Comparison of ENCODE assay signal across 8 mouse cellular contexts in genomic region chr7:127273925-127274789, GRCm38 (mm10). TPM values are rescaled to one million over a fixed set of nuclear protein-coding genes. Genes with fewer than 3 reads are reported as not detected.
A peak's percentile ranks its signal among the peaks of the same experiment; 100 is the strongest.
DNase-seq lines count a peak whose midpoint lies in the region; ATAC-seq lines count a peak whose summit lies in the region.

Gene Sephs2, minus strand, starts transcription at chr7:127274055.

- H3K9me3 ChIP-seq in hindbrain, embryonic 11.5 days (ENCODE audit: control insufficient read depth, low read length): no peaks in the 10 kb centered on the region

- ATAC-seq in hindbrain, embryonic 11.5 days (ENCODE audit: low FRiP score): peak; percentile 85

- H3K4me1 ChIP-seq in hindbrain, embryonic 11.5 days (replicated peaks; ENCODE audit: control insufficient read depth, insufficient read depth, low read length): no peaks in the 10 kb centered on the region

- DNase-seq in Muller cell, postnatal 12 days (ENCODE audit: inconsistent ontology term): peak; percentile 89
- DNase-seq in cerebellum, adult 9-11 months: peak; percentile 96
- DNase-seq in frontal cortex, adult 2 months (ENCODE audit: extremely low spot score in 1 of 2, low spot score in 1 of 2): peak; percentile 94 to 98
- peak; percentile 95 for DNase-seq in hindbrain, embryonic 11.5 days (ENCODE audit: low spot score)
- peak; percentile 96 for DNase-seq in layer of hippocampus, postnatal 10 days (ENCODE audit: low spot score in 2 of 2)
- DNase-seq in lung, postnatal 10 days: peak; percentile 96
- DNase-seq in ovary, postnatal 36 days (ENCODE audit: low spot score): peak; percentile 91
- peak; percentile 96 for DNase-seq in thymus, postnatal 25 days

- H3K36me3 ChIP-seq in hindbrain, embryonic 11.5 days (ENCODE audit: control insufficient read depth, insufficient read depth, low read length): no peaks in the 10 kb centered on the region

- H3K9ac ChIP-seq in hindbrain, embryonic 11.5 days (ENCODE audit: low read depth, low read length): peak within 1 kb of the TSS; percentile 93

- H3K27me3 ChIP-seq in hindbrain, embryonic 11.5 days (ENCODE audit: control insufficient read depth, insufficient read depth, low read length): no peaks in the 10 kb centered on the region

- H3K27ac ChIP-seq in hindbrain, embryonic 11.5 days (ENCODE audit: low read depth, low read length): peak within 1 kb of the TSS; percentile 69; the same call in 1 of the 2 replicates

- H3K4me2 ChIP-seq in hindbrain, embryonic 11.5 days (replicated peaks; ENCODE audit: low read depth, low read length): peak within 1 kb of the TSS; percentile 96

- 2% methylated on average over 39 of the region's 39 CpGs for WGBS in hindbrain, embryonic 11.5 days

- H3K4me3 ChIP-seq in hindbrain, embryonic 11.5 days (ENCODE audit: low read depth, low read length): peak within 1 kb of the TSS; percentile 86

RNA-seq across cellular contexts. Expression of gene Sephs2, which starts in this region (rescaled TPM):
- 22.2 and 27.6 TPM in 2 replicates for polyA plus RNA-seq in frontal cortex, adult 2 months (2012; rRNA removed)
- 80.8 and 86.6 TPM in 2 replicates for polyA plus RNA-seq in hindbrain, embryonic 11.5 days (2014; fragmentation: Nextera tagmentation; extraction: Ambion mirVana)
- total RNA-seq in layer of hippocampus, postnatal 10 days (2021): 10 to 100 TPM; 45.7 to 49.4 TPM

Comparison
In these comparisons a context has a peak if more than half of its experiments do, and no peak if none do; other contexts are left out.
1. Peak in every context shown above with its lines: DNase-seq, ATAC-seq, H3K4me3 ChIP-seq and H3K27ac ChIP-seq.